Mouse (Mus musculus) bone marrow macrophage, adult 2 months (primary cell): ENCODE results near the gene Dst.

Experiments used
- CTCF ChIP-seq: IDR thresholded peaks from 2 replicates; pipeline ENCODE4 v1.5.1; 2012; ENCODE audit warnings: low read depth, mild to moderate bottlenecking, low read length, moderate library complexity
- POLR2A ChIP-seq: IDR thresholded peaks from 2 replicates; pipeline ENCODE4 v1.6.1; 2012; ENCODE audit warnings: mild to moderate bottlenecking, low read depth, low read length, borderline replicate concordance

GRCm38 (mm10) chr1:34103176-34103575 is 195.2 kb downstream of the Dst start:
- TF ChIP-seq POLR2A, result no peak
- TF ChIP-seq CTCF, result no peak
